Mouse (Mus musculus) E14TG2a.4 (cell line): ENCODE results near the gene Dzank1.
A peak's percentile ranks its signal among the peaks of the same experiment; 100 is the strongest.

ENCODE experiments used
- H3K27me3 ChIP-seq: 2 replicates; pipeline ENCODE4 v1.6.1; 2014; ENCODE audit warnings: low read length, control low read depth; ENCODE audit not compliant: insufficient read depth
- H3K36me3 ChIP-seq: 2 replicates; pipeline ENCODE4 v1.6.1; 2014; ENCODE audit warnings: low read length, control low read depth; ENCODE audit not compliant: insufficient read depth
- H3K4me1 ChIP-seq: replicated peaks from 2 replicates; pipeline ENCODE4 v1.6.1; 2014; ENCODE audit warnings: low read depth, low read length, control low read depth
- H3K4me3 ChIP-seq: replicated peaks from 2 replicates; pipeline ENCODE4 v1.5.1; 2014; ENCODE audit warnings: mild to moderate bottlenecking, low read length
- H3K9me3 ChIP-seq: 2 replicates; pipeline ENCODE4 v1.6.1; 2014; ENCODE audit warnings: low read length, control low read depth
- CTCF ChIP-seq: conservative IDR thresholded peaks from 2 replicates; pipeline ENCODE4 v1.5.1; 2014; ENCODE audit warnings: low read length
- NANOG ChIP-seq: IDR thresholded peaks from 2 replicates; pipeline ENCODE4 v1.6.1; 2014; ENCODE audit warnings: borderline replicate concordance, low read length, mixed read lengths
- POU5F1 ChIP-seq: IDR thresholded peaks from 2 replicates; pipeline ENCODE4 v1.6.1; 2014; ENCODE audit warnings: low read length, borderline replicate concordance

Gene Dzank1

GRCm38 (mm10) chr2:144489342-144489741 lies 37.9 kb downstream of the Dzank1 start:
- Histone ChIP-seq H3K9me3 (no peaks in the 10 kb centered on the region), H3K4me3 (no peak overlapping the region)

DNA sequence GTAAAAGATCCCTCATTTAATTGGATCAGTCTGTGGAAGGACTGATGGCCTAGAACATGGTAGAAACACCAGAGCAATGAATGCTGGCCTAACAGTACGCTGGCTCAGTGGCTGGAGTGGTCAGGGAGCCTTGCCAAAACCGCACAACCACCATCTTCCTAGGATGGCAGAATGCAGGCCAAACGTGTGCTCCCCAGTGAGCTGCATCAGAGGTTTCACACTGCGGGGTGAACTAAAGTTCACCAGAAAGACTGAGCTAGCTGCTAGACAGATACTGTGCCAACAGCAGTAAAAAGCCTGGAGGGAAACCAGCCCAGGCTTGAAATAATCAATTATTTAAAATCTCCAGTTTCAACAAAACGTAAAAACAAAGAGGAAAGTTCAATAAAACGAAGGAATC lies 39.7 kb downstream of the Dzank1 start:
- TF ChIP-seq NANOG: no peak
- TF ChIP-seq CTCF: no peak
- no peak for TF ChIP-seq POU5F1
- H3K27me3 ChIP-seq: no peaks in the 10 kb centered on the region
- no peak overlapping the region for H3K4me3 ChIP-seq
- H3K9me3 ChIP-seq: no peaks in the 10 kb centered on the region
- no peaks in the 10 kb centered on the region for H3K36me3 ChIP-seq
- H3K4me1 ChIP-seq: no peaks in the 10 kb centered on the region

More at GRCm38 (mm10) chr2:144489342-144489741, 37.9 kb downstream of the Dzank1 start:
- no peak for TF ChIP-seq CTCF
- TF ChIP-seq POU5F1: no peak
- no peak for TF ChIP-seq NANOG
- Histone ChIP-seq H3K27me3 (no peaks in the 10 kb centered on the region), H3K36me3 (no peaks in the 10 kb centered on the region), H3K4me1 (no peaks in the 10 kb centered on the region)

GRCm38 (mm10) chr2:144485439-144485838 lies 41.8 kb downstream of the Dzank1 start:
- Histone ChIP-seq H3K36me3 (no peaks in the 10 kb centered on the region), H3K27me3 (no peaks in the 10 kb centered on the region), H3K9me3 (no peaks in the 10 kb centered on the region), H3K4me3 (no peak overlapping the region), H3K4me1 (no peaks in the 10 kb centered on the region)
- no peak for TF ChIP-seq POU5F1
- no peak for TF ChIP-seq NANOG
- no peak for TF ChIP-seq CTCF

DNA sequence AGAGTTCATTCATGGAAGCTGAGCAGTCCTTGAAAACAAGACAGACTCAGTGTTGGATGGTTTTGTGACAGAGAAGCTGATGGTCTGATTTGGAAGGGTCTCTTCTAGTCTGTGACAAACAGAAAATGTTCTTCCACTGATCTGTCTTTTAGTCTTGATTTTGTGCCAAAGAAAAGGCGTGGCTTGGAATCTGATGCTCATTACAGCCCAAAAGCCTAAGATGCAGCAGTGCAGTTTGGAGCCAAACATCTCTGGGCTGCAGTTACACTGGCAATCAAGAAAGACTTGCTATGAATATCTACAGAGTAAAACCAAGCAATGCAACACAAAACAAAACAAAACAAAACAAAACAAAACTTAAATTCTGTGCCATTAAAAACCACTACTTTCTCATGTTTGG lies 43.1 kb downstream of the Dzank1 start:
- H3K4me3 ChIP-seq: no peak overlapping the region
- H3K9me3 ChIP-seq: no peaks in the 10 kb centered on the region
- H3K36me3 ChIP-seq: no peaks in the 10 kb centered on the region
- TF ChIP-seq CTCF (no peak), POU5F1 (no peak), NANOG (no peak)
- H3K27me3 ChIP-seq: no peaks in the 10 kb centered on the region
- H3K4me1 ChIP-seq: no peaks in the 10 kb centered on the region

- Histone ChIP-seq H3K27me3 (no peaks in the 10 kb centered on the region), H3K4me3 (no peak overlapping the region), H3K9me3 (no peaks in the 10 kb centered on the region), H3K4me1 (0 out of 2 replicates have a peak, but pooled peaks cover 4% of the 10 kb centered on the region), H3K36me3 (no peaks in the 10 kb centered on the region)
- no peak for TF ChIP-seq POU5F1
Measured at GRCm38 (mm10) chr2:144479421-144479820, 47.8 kb downstream of the Dzank1 start.

GRCm38 (mm10) chr2:144467203-144467602 lies 60.0 kb downstream of the Dzank1 start:
- H3K4me3 ChIP-seq: no peak overlapping the region
- H3K27me3 ChIP-seq: no peaks in the 10 kb centered on the region
- TF ChIP-seq POU5F1 (no peak), NANOG (no peak), CTCF (peak; percentile 41; the same call in 1 of the 2 replicates)
- H3K4me1 ChIP-seq: no peaks in the 10 kb centered on the region
- no peaks in the 10 kb centered on the region for H3K36me3 ChIP-seq
- no peaks in the 10 kb centered on the region for H3K9me3 ChIP-seq

- no peaks in the 10 kb centered on the region for H3K36me3 ChIP-seq
- no peaks in the 10 kb centered on the region for H3K9me3 ChIP-seq
- no peak overlapping the region for H3K4me3 ChIP-seq
- H3K27me3 ChIP-seq: no peaks in the 10 kb centered on the region
- TF ChIP-seq POU5F1: no peak
- TF ChIP-seq CTCF: no peak
- no peak for TF ChIP-seq NANOG
- H3K4me1 ChIP-seq: no peaks in the 10 kb centered on the region
Measured at GRCm38 (mm10) chr2:144465876-144466575, 61.2 kb downstream of the Dzank1 start.

DNA sequence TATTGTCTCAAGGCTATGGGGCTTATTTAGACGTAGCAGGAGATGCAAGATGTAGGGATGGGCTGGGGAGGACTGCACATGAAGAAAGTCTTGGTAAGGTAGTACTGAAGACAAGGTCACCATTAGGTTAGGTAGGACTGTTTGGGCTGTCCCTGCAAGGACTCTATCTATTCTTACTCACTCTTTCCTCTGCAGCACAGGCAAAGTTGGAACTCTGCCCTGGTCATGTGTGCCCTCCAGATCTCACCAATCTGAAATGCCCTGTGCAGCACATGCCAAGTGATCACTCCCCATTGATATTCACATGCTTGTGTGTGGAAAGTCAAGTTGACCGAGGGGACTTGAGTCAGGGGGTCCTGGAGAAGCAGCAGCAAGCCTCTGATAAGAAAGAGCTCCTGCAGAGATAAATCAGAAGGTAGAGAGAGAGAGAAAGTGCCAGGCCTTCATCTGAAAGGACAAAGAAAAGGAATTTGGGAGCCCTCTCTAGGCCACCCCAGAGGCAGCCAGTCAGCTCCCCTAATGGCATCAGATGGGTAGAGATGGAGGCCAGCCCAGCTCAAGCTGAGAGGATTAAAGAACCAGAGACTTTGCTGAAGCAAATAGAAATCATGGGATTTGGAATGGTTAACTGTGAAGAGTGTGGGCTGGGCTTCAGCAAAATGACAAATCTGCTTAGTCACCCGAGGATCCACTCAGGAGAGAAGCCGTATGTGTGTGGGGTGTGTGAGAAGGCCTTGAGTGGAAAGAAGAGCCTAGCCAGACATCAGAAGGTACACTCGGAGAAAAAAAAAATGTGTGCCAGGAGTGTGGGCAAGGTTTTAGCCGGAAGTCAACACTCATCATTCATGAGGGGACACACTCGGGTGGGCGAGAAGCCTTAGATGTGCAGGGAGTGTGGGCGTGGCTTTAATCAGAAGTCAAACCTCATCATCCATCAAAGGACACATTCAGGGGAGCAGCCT lies 62.1 kb downstream of the Dzank1 start:
- Histone ChIP-seq H3K4me1 (no peaks in the 10 kb centered on the region), H3K36me3 (no peaks in the 10 kb centered on the region), H3K9me3 (no peaks in the 10 kb centered on the region), H3K27me3 (no peaks in the 10 kb centered on the region), H3K4me3 (no peak overlapping the region)
- TF ChIP-seq CTCF (no peak), POU5F1 (no peak), NANOG (no peak)
